Mouse (Mus musculus) liver, postnatal 0 days (tissue): ENCODE data around the gene Fam129a.

Source experiments
- CTCF ChIP-seq: sonication (generic); IDR thresholded peaks from 2 replicates; pipeline ENCODE4 v1.5.1; 2016; ENCODE audit warnings: antibody characterized with exemption, low read depth
- EP300 ChIP-seq: IDR thresholded peaks from 2 replicates; pipeline ENCODE4 v1.6.1; 2016; ENCODE audit warnings: antibody characterized with exemption, low read depth, mild to moderate bottlenecking

DNA sequence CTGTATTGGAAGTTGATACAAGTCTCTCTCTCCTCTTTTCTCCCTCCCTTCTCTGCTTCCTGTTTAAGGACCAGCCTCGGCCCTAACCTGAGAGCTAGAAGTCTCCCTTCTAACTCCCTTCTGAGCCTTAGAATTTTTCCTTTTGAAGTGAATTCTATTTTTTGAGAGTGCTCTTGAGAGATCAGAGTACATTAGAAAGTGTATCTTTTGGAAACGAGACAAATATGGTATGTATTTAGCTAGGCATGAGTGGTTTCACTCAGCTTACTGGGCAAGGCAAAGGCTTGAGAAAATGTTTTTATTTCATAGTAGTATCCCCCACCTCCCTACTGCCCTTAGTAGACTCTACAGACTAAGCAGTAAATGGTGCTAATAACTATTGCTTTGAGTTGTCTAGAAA lies 188.0 kb downstream of the Fam129a start:
- TF ChIP-seq CTCF (no peak), EP300 (no peak)
